Mouse (Mus musculus) liver, adult 2 months (tissue): ENCODE measurements around the gene S100a9.

ENCODE experiments used
- CTCF ChIP-seq: fragments of 200-500 bp; IDR thresholded peaks from 2 replicates; pipeline ENCODE4 v1.5.1; 2011; ENCODE audit warnings: low read depth, low read length, control low read depth
- POLR2A ChIP-seq: fragments of 200-500 bp; IDR thresholded peaks from 2 replicates; pipeline ENCODE4 v1.6.1; 2011; ENCODE audit warnings: low read length, control low read depth; ENCODE audit not compliant: insufficient read depth; ENCODE audit errors: extremely low read depth

- TF ChIP-seq CTCF (no peak), POLR2A (no peak)
These were observed 38.1 kb downstream of the S100a9 start for GRCm38 (mm10) chr3:90657405-90657804.
